Mouse (Mus musculus) hindbrain, embryonic 16.5 days (tissue): ENCODE results near the gene Phc2. TPM values are rescaled to one million over a fixed set of nuclear protein-coding genes. Genes with fewer than 3 reads are reported as not detected.
"Not testable (repeated sequence)": the region's sequence is repeated elsewhere in the genome, so short reads cannot be mapped to it uniquely, and the experiment has no call there.

ENCODE experiments used
- ATAC-seq: fragments of 200-750 bp; cut with Nextera tagmentation; 2 replicates; pipeline ENCODE4 v1.8.0; 2017; ENCODE audit warnings: moderate TSS enrichment, moderate library complexity
- H3K27ac ChIP-seq: fragments of 300-500 bp; sonication (generic); 2 replicates; pipeline ENCODE4 v1.5.1; 2014; ENCODE audit warnings: low read depth, mild to moderate bottlenecking, control low read depth, low read length, moderate library complexity
- H3K27me3 ChIP-seq: fragments of 300-500 bp; sonication (generic); replicated peaks from 2 replicates; pipeline ENCODE4 v1.6.1; 2014; ENCODE audit warnings: low read length; ENCODE audit not compliant: control insufficient read depth, insufficient read depth
- H3K36me3 ChIP-seq: fragments of 300-500 bp; sonication (generic); 2 replicates; pipeline ENCODE4 v1.6.1; 2014; ENCODE audit warnings: mild to moderate bottlenecking, low read length, moderate library complexity, mixed read lengths; ENCODE audit not compliant: control insufficient read depth, insufficient read depth
- H3K4me1 ChIP-seq: fragments of 300-500 bp; sonication (generic); 2 replicates; pipeline ENCODE4 v1.6.1; 2014; ENCODE audit warnings: low read depth, low read length; ENCODE audit not compliant: control insufficient read depth, insufficient read depth
- H3K4me2 ChIP-seq: fragments of 300-500 bp; sonication (generic); 2 replicates; pipeline ENCODE4 v1.6.1; 2014; ENCODE audit warnings: mild to moderate bottlenecking, low read length, control low read depth, moderate library complexity
- H3K4me3 ChIP-seq: fragments of 300-500 bp; sonication (generic); 2 replicates; pipeline ENCODE4 v1.5.1; 2014; ENCODE audit warnings: mild to moderate bottlenecking, low read length, control low read depth, moderate library complexity
- H3K9ac ChIP-seq: fragments of 300-500 bp; sonication (generic); 2 replicates; pipeline ENCODE4 v1.6.1; 2014; ENCODE audit warnings: low read depth, mild to moderate bottlenecking, control low read depth, low read length, moderate library complexity
- H3K9me3 ChIP-seq: fragments of 300-500 bp; sonication (generic); 2 replicates; pipeline ENCODE4 v1.6.1; 2014; ENCODE audit warnings: mild to moderate bottlenecking, low read length, moderate library complexity; ENCODE audit not compliant: control insufficient read depth
- WGBS: fragments of 180-500 bp; shearing (Covaris S2); extraction: QIAGEN DNeasy Blood & Tissue Kit; methylation state at CpG from one replicate; pipeline ENCODE4 v1.1.7; 2014; 5-methylcytosine and 5-hydroxymethylcytosine counted together
- polyA plus RNA-seq: library from polyadenylated mRNA; unstranded; fragments of >200 nt; fragmentation: Nextera tagmentation; extraction: Ambion mirVana; gene quantifications from 2 replicates; pipeline ENCODE4 v1.2.1, GENCODE M21; 2015

Phc2 gene
- polyA plus RNA-seq, 1 experiment from 2014 or later, result 19.9 TPM

GRCm38 (mm10) chr4:128664002-128664401 lies 9.5 kb downstream of the Phc2 start:
- Histone ChIP-seq H3K9ac (no peak overlapping the region), H3K9me3 (no peaks in the 10 kb centered on the region), H3K4me3 (no peak overlapping the region), H3K4me1 (no peaks in the 10 kb centered on the region), H3K36me3 (no peaks in the 10 kb centered on the region), H3K4me2 (no peak overlapping the region), H3K27ac (no peak overlapping the region), H3K27me3 (no peaks in the 10 kb centered on the region)
- ATAC-seq, result no peak
- WGBS, result 73% methylated on average over 3 of the region's 3 CpGs

DNA sequence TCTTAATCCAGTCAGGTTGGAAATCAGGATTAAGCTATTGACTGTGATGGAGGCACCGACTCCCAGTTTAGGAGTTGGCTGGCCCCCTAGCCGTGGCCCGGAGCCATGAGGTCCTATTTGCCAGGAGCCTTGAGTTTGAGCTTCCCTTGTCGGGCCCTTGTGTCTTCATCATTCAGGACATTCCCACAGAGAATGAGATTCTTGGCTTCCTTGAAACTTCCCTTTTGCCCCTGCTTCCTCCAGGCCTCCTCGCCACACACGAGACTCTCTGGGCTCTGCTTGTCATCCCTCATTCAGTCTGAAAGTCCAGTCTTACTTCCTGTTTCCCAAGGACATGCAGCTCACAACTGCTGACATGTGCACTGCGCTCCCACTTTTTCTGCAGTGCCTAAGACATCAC lies 11.9 kb downstream of the Phc2 start:
- H3K9ac ChIP-seq, H3K36me3 ChIP-seq, H3K27ac ChIP-seq, H3K9me3 ChIP-seq, H3K4me3 ChIP-seq, H3K4me1 ChIP-seq, ATAC-seq, H3K27me3 ChIP-seq, H3K4me2 ChIP-seq: not testable (repeated sequence)
- WGBS, result 76% methylated on average over 7 of the region's 7 CpGs

- H3K4me3 ChIP-seq, H3K9me3 ChIP-seq, H3K9ac ChIP-seq, H3K27me3 ChIP-seq, H3K36me3 ChIP-seq, H3K4me2 ChIP-seq, H3K27ac ChIP-seq, ATAC-seq: not testable (repeated sequence)
- peaks cover 12% of the 10 kb centered on the region for H3K4me1 ChIP-seq
- 78% methylated on average over 4 of the region's 4 CpGs for WGBS
Observed at GRCm38 (mm10) chr4:128667195-128667594, 12.7 kb downstream of the Phc2 start.

DNA sequence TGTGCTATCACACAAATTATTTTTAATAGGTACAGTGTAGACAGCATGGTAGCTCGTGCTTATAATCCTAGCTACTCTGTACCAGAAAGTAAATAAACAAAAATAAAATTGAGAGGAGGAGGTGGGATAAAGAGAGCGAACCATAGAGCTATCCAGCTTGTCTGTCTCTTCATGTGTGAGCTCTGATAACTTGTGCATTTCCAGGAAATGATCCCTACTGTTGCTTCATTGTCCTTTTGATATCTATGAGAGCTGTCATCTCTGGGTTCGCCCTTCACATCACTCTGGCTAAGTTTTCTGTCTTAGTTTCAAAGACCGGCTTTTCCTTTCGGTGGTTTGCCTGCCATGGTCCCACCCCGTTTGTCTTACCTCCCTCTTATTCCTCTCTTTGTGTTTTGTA lies 14.7 kb downstream of the Phc2 start:
- Histone ChIP-seq H3K4me1 (peaks cover 14% of the 10 kb centered on the region), H3K27ac (no peak overlapping the region), H3K4me2 (no peak overlapping the region), H3K27me3 (no peaks in the 10 kb centered on the region), H3K9me3 (no peaks in the 10 kb centered on the region), H3K36me3 (no peaks in the 10 kb centered on the region), H3K9ac (no peak overlapping the region), H3K4me3 (no peak overlapping the region)
- 88% methylated on average over 6 of the region's 6 CpGs for WGBS
- ATAC-seq, result no peak

GRCm38 (mm10) chr4:128670566-128671191 lies 16.2 kb downstream of the Phc2 start:
- Histone ChIP-seq H3K36me3 (no peaks in the 10 kb centered on the region), H3K4me1 (peaks cover 14% of the 10 kb centered on the region), H3K27me3 (no peaks in the 10 kb centered on the region), H3K9ac (no peak overlapping the region), H3K27ac (peak overlapping the region; percentile 20), H3K4me3 (no peak overlapping the region), H3K4me2 (no peak overlapping the region), H3K9me3 (no peaks in the 10 kb centered on the region)
- ATAC-seq, result 0 out of 2 replicates have a peak, but pooled peaks have one; percentile 48
- 38% methylated on average over 11 of the region's 11 CpGs for WGBS

DNA sequence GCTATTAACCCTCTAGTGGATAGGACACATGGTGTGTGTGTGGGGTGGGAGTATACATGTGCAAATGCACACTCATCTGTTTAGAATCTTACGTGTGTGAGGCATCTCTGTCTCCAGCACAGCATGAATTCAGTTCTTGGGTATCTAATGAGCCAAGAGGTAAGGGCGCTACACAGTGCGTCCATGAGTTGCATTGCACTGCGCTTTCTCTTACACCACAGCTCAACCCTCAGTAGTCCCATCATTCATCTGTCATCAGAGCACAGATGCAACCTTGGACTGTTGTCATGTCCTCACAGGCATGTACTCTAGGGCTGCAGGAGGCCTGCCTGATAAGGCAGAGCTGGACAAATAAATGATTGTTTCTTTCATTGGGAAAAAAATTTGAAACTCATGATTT lies 18.0 kb downstream of the Phc2 start:
- H3K9ac ChIP-seq, result no peak overlapping the region

GRCm38 (mm10) chr4:128678564-128679217 lies 24.2 kb downstream of the Phc2 start:
- peak overlapping the region; percentile 19 for H3K4me3 ChIP-seq
- no peaks in the 10 kb centered on the region for H3K9me3 ChIP-seq
- WGBS, result 31% methylated on average over 13 of the region's 13 CpGs
- peak overlapping the region; percentile 48 for H3K4me2 ChIP-seq
- H3K27me3 ChIP-seq, result no peaks in the 10 kb centered on the region
- H3K27ac ChIP-seq, result peak overlapping the region; percentile 65
- H3K9ac ChIP-seq, result peak overlapping the region; percentile 15; the same call in 1 of the 2 replicates
- ATAC-seq, result peak; percentile 77
- H3K4me1 ChIP-seq, result peaks cover 17% of the 10 kb centered on the region
- H3K36me3 ChIP-seq, result no peaks in the 10 kb centered on the region

More for the DNA sequence above, 18.0 kb downstream of the Phc2 start:
- no peaks in the 10 kb centered on the region for H3K36me3 ChIP-seq
- no peak overlapping the region for H3K27ac ChIP-seq
- 74% methylated on average over 4 of the region's 4 CpGs for WGBS
- H3K9me3 ChIP-seq, result no peaks in the 10 kb centered on the region
- no peak overlapping the region for H3K4me2 ChIP-seq
- peak; percentile 61 for ATAC-seq
- peaks cover 14% of the 10 kb centered on the region for H3K4me1 ChIP-seq
- H3K4me3 ChIP-seq, result no peak overlapping the region
- H3K27me3 ChIP-seq, result no peaks in the 10 kb centered on the region

DNA sequence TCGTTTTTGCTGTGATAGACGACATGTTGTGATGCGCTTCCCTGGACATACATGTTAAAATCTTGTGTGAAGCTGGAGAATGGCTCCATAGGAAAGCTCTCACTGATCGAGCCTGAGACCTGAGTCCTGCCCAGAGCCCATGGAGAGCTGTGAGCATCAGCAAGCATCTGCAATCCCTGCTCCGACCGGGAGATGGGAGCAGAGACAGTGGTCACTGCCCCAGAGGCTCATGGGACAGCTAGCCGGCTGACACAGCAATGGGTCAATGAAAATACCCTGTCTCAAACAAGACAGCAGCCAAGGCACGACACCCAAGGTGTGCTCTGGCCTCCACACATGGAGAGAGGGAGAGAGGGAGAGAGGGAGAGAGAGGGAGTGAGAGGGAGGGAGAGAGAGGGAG lies 26.6 kb downstream of the Phc2 start:
- Histone ChIP-seq H3K4me1 (peaks cover 22% of the 10 kb centered on the region), H3K27me3 (no peaks in the 10 kb centered on the region), H3K4me3 (no peak overlapping the region), H3K27ac (no peak overlapping the region), H3K36me3 (no peaks in the 10 kb centered on the region), H3K9ac (no peak overlapping the region), H3K4me2 (no peak overlapping the region), H3K9me3 (no peaks in the 10 kb centered on the region)
- ATAC-seq, result no peak
- 52% methylated on average over 8 of the region's 8 CpGs for WGBS

DNA sequence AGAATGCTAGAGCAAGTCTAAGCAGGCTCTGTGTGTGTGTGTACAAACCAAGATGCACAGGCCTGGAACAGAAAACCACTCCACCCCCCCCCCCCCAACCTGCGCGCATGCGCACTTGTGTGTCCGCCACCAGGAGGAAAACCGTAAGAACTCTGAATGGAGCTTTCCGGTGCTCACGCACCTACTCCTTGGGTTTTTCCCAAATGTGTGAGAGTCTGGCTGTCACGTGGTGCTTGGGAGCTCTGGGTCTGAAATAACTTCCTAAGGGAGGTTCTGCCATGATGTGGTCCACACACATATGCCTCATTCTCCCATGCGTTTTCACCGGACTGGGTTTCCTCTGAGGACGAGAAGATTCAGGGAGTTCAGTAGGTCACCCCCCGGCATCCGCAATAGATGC lies 27.8 kb downstream of the Phc2 start:
- Histone ChIP-seq H3K9me3 (no peaks in the 10 kb centered on the region), H3K4me1 (peaks cover 22% of the 10 kb centered on the region), H3K27ac (no peak overlapping the region)

More for the DNA sequence above, 27.8 kb downstream of the Phc2 start:
- no peaks in the 10 kb centered on the region for H3K36me3 ChIP-seq
- no peak overlapping the region for H3K9ac ChIP-seq
- 93% methylated on average over 13 of the region's 13 CpGs for WGBS
- no peak overlapping the region for H3K4me3 ChIP-seq
- no peak for ATAC-seq
- H3K27me3 ChIP-seq, result no peaks in the 10 kb centered on the region
- H3K4me2 ChIP-seq, result no peak overlapping the region
